Mouse (Mus musculus) olfactory bulb, adult 2 months (tissue): ENCODE data around the gene Sh3bp5.

ENCODE experiments used
- CTCF ChIP-seq: fragments of 200-500 bp; IDR thresholded peaks from 2 replicates; pipeline ENCODE4 v1.5.1; 2012; ENCODE audit warnings: low read depth, mild to moderate bottlenecking, low read length, moderate library complexity; ENCODE audit not compliant: insufficient read depth
- POLR2A ChIP-seq: fragments of 200-500 bp; IDR thresholded peaks from 2 replicates; pipeline ENCODE4 v1.6.1; 2012; ENCODE audit warnings: mild to moderate bottlenecking, low read depth, low read length, moderate library complexity; ENCODE audit not compliant: insufficient read depth

DNA sequence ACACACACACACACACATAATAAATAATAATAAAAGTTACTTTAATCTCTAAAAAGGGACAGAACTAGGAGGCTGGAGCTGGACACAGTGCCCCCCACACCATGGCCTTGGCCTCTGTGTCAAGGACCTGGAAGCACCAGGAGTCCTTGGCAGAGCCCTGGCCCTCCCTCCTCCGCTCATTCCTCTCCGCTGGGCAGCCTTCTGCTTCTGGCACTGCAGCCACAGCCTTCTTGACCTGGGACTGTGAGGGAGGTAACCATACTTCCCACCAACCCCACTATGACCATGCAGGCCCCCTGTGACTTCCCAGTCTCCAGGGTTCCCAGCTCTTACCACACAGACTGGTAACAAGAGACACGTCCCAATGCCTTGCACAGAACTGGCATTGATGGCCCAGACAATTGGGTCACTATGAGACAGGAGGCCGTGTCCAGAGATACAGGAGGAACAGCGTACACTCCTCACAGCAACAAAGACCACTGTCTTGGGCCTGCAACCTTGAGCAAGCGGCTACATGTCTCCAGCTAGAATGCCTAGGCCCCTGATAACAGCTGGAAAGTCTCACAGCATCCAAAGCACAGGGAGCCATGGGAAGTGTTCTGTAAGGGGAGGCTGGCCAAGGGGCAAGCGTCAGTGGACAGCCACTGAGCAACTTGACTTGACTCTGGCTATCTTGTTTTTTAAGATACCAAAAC, 41.8 kb downstream of the Sh3bp5 start:
- TF ChIP-seq CTCF, result no peak
- no peak for TF ChIP-seq POLR2A
